Mouse (Mus musculus): ENCODE data around the gene 4930455H04Rik. TPM values are rescaled to one million over a fixed set of nuclear protein-coding genes. Genes with fewer than 3 reads are reported as not detected.

Gene 4930455H04Rik
- polyA plus RNA-seq, 1 experiment from 2014 or later, result not detected

DNA sequence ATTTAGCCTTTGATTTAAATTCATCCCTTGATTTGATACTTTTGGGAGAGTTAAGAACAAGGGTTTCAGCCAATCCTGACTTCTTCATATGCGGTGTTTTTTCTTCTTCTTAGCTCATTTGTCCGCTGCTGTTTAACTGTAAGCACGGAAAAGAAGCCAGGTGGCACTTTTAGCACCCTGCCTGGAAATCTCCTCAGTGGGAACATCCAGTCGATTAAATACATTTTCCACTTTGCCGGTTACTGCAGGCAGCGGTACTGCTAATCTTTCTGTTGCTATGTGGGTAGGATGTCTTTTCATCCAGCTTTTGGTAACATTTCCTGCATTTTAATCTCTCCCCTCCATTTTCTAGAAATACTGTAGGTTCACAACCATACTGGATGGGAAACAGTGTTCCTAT is 39.3 kb downstream of the 4930455H04Rik start:
- Histone ChIP-seq H3K9ac (no peak overlapping the region), H3K9me3 (no peaks in the 10 kb centered on the region), H3K27ac (replicated peaks) (no peak overlapping the region), H3K27me3 (0 out of 2 replicates have a peak, but pooled peaks cover 6% of the 10 kb centered on the region), H3K36me3 (no peaks in the 10 kb centered on the region), H3K4me1 (replicated peaks) (peaks cover 1% of the 10 kb centered on the region), H3K4me2 (no peak overlapping the region), H3K4me3 (no peak overlapping the region)
- WGBS, result 71% methylated on average over 6 of the region's 6 CpGs
- ATAC-seq (ENCODE audit: low read depth), result no peak

GRCm38 (mm10) chr3:117010182-117010581 is 42.1 kb downstream of the 4930455H04Rik start:
- Histone ChIP-seq H3K9me3 (no peaks in the 10 kb centered on the region), H3K27me3 (no peaks in the 10 kb centered on the region), H3K4me1 (replicated peaks) (no peaks in the 10 kb centered on the region), H3K27ac (replicated peaks) (no peak overlapping the region), H3K36me3 (no peaks in the 10 kb centered on the region), H3K4me2 (no peak overlapping the region), H3K4me3 (no peak overlapping the region), H3K9ac (no peak overlapping the region)
- no peak for ATAC-seq (ENCODE audit: low read depth)
- 74% methylated on average over 6 of the region's 6 CpGs for WGBS

- Histone ChIP-seq H3K4me2 (no peak overlapping the region), H3K27ac (replicated peaks) (no peak overlapping the region), H3K4me3 (no peak overlapping the region), H3K9ac (no peak overlapping the region), H3K9me3 (peaks cover 4% of the 10 kb centered on the region; the same call in 1 of the 2 replicates), H3K27me3 (no peaks in the 10 kb centered on the region), H3K36me3 (no peaks in the 10 kb centered on the region), H3K4me1 (replicated peaks) (no peaks in the 10 kb centered on the region)
- 90% methylated on average over 3 of the region's 3 CpGs for WGBS
- ATAC-seq (ENCODE audit: low read depth), result no peak
Observed at GRCm38 (mm10) chr3:117020319-117020718, 52.3 kb downstream of the 4930455H04Rik start.

GRCm38 (mm10) chr3:117021907-117022306 is 53.8 kb downstream of the 4930455H04Rik start:
- Histone ChIP-seq H3K9me3 (peaks cover 4% of the 10 kb centered on the region; the same call in 1 of the 2 replicates), H3K4me2 (no peak overlapping the region), H3K27ac (replicated peaks) (no peak overlapping the region), H3K4me3 (no peak overlapping the region), H3K9ac (no peak overlapping the region), H3K27me3 (no peaks in the 10 kb centered on the region), H3K4me1 (replicated peaks) (no peaks in the 10 kb centered on the region), H3K36me3 (no peaks in the 10 kb centered on the region)
- WGBS, result 46% methylated on average over 7 of the region's 7 CpGs
- ATAC-seq (ENCODE audit: low read depth), result no peak

DNA sequence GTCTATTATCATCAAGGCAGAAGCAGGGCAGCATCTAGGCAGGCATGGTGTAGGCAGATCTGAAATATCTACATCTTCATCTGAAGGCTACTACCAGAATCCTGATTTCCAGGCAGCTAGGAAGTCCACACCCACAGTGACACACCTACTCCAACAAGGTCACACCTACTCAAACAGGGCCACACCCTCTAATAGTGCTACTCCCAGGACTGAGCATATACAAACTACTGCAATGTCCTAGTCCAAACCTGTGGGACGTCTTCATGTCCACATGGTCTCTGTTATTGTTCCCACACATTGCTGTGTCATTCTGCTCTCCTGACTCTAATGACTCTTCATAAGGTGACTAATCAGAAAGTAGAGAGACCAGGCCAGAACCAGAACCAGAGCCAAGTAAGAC is 56.0 kb downstream of the 4930455H04Rik start:
- Histone ChIP-seq H3K4me3 (no peak overlapping the region), H3K4me2 (no peak overlapping the region), H3K27ac (replicated peaks) (no peak overlapping the region), H3K9me3 (no peaks in the 10 kb centered on the region), H3K4me1 (replicated peaks) (no peaks in the 10 kb centered on the region), H3K9ac (no peak overlapping the region), H3K27me3 (no peaks in the 10 kb centered on the region), H3K36me3 (no peaks in the 10 kb centered on the region)
- WGBS, result 83% methylated on average over 1 of the region's 1 CpGs
- no peak for ATAC-seq (ENCODE audit: low read depth)

- Histone ChIP-seq H3K4me1 (replicated peaks) (no peaks in the 10 kb centered on the region), H3K27ac (replicated peaks) (no peak overlapping the region), H3K27me3 (no peaks in the 10 kb centered on the region), H3K9me3 (no peaks in the 10 kb centered on the region), H3K36me3 (no peaks in the 10 kb centered on the region), H3K4me2 (no peak overlapping the region), H3K4me3 (no peak overlapping the region), H3K9ac (no peak overlapping the region)
- WGBS, result 75% methylated on average over 5 of the region's 5 CpGs
- ATAC-seq (ENCODE audit: low read depth), result no peak
Observed at GRCm38 (mm10) chr3:117024557-117024956, 56.5 kb downstream of the 4930455H04Rik start.

- WGBS, result 88% methylated on average over 3 of the region's 3 CpGs
- no peaks in the 10 kb centered on the region for H3K4me1 ChIP-seq (replicated peaks)
- H3K4me3 ChIP-seq, result no peak overlapping the region
- H3K27ac ChIP-seq (replicated peaks), result no peak overlapping the region
- no peak overlapping the region for H3K9ac ChIP-seq
- H3K36me3 ChIP-seq, result no peaks in the 10 kb centered on the region
- no peak overlapping the region for H3K4me2 ChIP-seq
- no peak for ATAC-seq (ENCODE audit: low read depth)
- H3K27me3 ChIP-seq, result no peaks in the 10 kb centered on the region
- H3K9me3 ChIP-seq, result no peaks in the 10 kb centered on the region
Observed at GRCm38 (mm10) chr3:117025421-117025820, 57.4 kb downstream of the 4930455H04Rik start.

Other genes starting within 250 kb of the 4930455H04Rik start
- gene Agl, start 160.1 kb upstream of the 4930455H04Rik start, polyA plus RNA-seq (2015; fragmentation: Nextera tagmentation; extraction: Ambion mirVana), result 18.3 and 19.3 TPM in 2 replicates
- gene Frrs1, start 108.8 kb upstream of the 4930455H04Rik start, polyA plus RNA-seq (2015; fragmentation: Nextera tagmentation; extraction: Ambion mirVana), result 2.4 and 3.0 TPM in 2 replicates
- gene Palmd, start 720 bp downstream of the 4930455H04Rik start, polyA plus RNA-seq (2015; fragmentation: Nextera tagmentation; extraction: Ambion mirVana), result 6.4 and 9.4 TPM in 2 replicates

Measured in neural tube, embryonic 13.5 days (tissue).